Mouse (Mus musculus) CH12.LX (cell line): ENCODE measurements at regions not wholly inside any gene's neighbourhood (a gene's known extent, or its start where the extent isn't known, plus 50 kb on each side); places are given as distances from the start of the nearest gene placed in this dataset.

ENCODE experiments used
- DNase-seq: peaks from one replicate; pipeline ENCODE4 v3.0.0-alpha.2; 2013; ENCODE audit errors: extremely low read depth
- H3K27ac ChIP-seq: 2 replicates; pipeline ENCODE4 v1.5.1; 2012; ENCODE audit warnings: low read depth, mild to moderate bottlenecking, control low read depth, moderate library complexity; ENCODE audit not compliant: insufficient read depth
- H3K27me3 ChIP-seq: replicated peaks from 2 replicates; pipeline ENCODE3; 2012; ENCODE audit warnings: inconsistent platforms
- H3K36me3 ChIP-seq, 2 experiments: replicated peaks in 1 of 2; 2 replicates each; pipeline versions ENCODE3 to v1.6.1; 2012; ENCODE audit warnings: inconsistent platforms in 1 of 2, low read length in 1 of 2, mild to moderate bottlenecking in 1 of 2, mixed read lengths in 1 of 2, moderate library complexity in 1 of 2; ENCODE audit not compliant: control insufficient read depth in 1 of 2, insufficient read depth in 1 of 2
- H3K4me1 ChIP-seq, 2 experiments: 2 replicates each; pipeline ENCODE4 v1.6.1; 2012; ENCODE audit warnings: inconsistent platforms in 1 of 2, moderate library complexity in 1 of 2; ENCODE audit not compliant: insufficient read depth in 2 of 2, control insufficient read depth in 1 of 2
- H3K4me2 ChIP-seq: 2 replicates; pipeline ENCODE4 v1.6.1; 2012; ENCODE audit warnings: low read depth, mild to moderate bottlenecking, control low read depth; ENCODE audit not compliant: poor library complexity, insufficient read depth, severe bottlenecking
- H3K4me3 ChIP-seq, 3 experiments: fragments of 150-350 bp in 1 of 3; sonication (generic) in 1 of 3; replicated peaks in 1 of 3; 2 replicates each; pipeline versions ENCODE3 to v1.5.1; 2011 to 2012; ENCODE audit warnings: low read depth in 2 of 3, low read length in 2 of 3, mild to moderate bottlenecking in 2 of 3, moderate library complexity in 2 of 3, control low read depth in 1 of 3, improper control_type of control experiment in 1 of 3, inconsistent platforms in 1 of 3, mixed read lengths in 1 of 3; ENCODE audit not compliant: poor library complexity in 1 of 3
- H3K79me2 ChIP-seq: replicated peaks from 2 replicates; pipeline ENCODE4 v1.6.1; 2012; ENCODE audit warnings: mild to moderate bottlenecking, moderate library complexity; ENCODE audit not compliant: control insufficient read depth, poor library complexity, insufficient read depth, severe bottlenecking; ENCODE audit errors: extremely low read depth
- H3K9ac ChIP-seq: 2 replicates; pipeline ENCODE4 v1.6.1; 2012; ENCODE audit warnings: low read depth, mild to moderate bottlenecking, control low read depth, moderate library complexity; ENCODE audit not compliant: insufficient read depth
- H3K9me3 ChIP-seq: replicated peaks from 2 replicates; pipeline ENCODE3; 2012; ENCODE audit warnings: low read length, inconsistent platforms, mixed read lengths
- E2F4 ChIP-seq: IDR thresholded peaks from 2 replicates; pipeline ENCODE4 v1.6.1; 2011; ENCODE audit warnings: low read depth, low read length, improper control_type of control experiment; ENCODE audit not compliant: insufficient replicate concordance
- ELF1 ChIP-seq: IDR thresholded peaks from 2 replicates; pipeline ENCODE4 v1.6.1; 2014; ENCODE audit warnings: low read depth, mild to moderate bottlenecking, inconsistent platforms, low read length, improper control_type of control experiment
- HCFC1 ChIP-seq: IDR thresholded peaks from 2 replicates; pipeline ENCODE4 v1.6.1; 2012; ENCODE audit warnings: low read depth, mild to moderate bottlenecking, inconsistent platforms, low read length, improper control_type of control experiment
- IRF4 ChIP-seq: IDR thresholded peaks from 2 replicates; pipeline ENCODE4 v1.6.1; 2014; ENCODE audit warnings: low read depth, mild to moderate bottlenecking, inconsistent platforms, low read length, improper control_type of control experiment
- KAT2A ChIP-seq: IDR thresholded peaks from 2 replicates; pipeline ENCODE4 v1.6.1; 2012; ENCODE audit warnings: low read length, improper control_type of control experiment, inconsistent platforms; ENCODE audit not compliant: insufficient replicate concordance
- MAX ChIP-seq: IDR thresholded peaks from 2 replicates; pipeline ENCODE4 v1.6.1; 2011; ENCODE audit warnings: low read length, improper control_type of control experiment
- MEF2A ChIP-seq: IDR thresholded peaks from 2 replicates; pipeline ENCODE4 v1.6.1; 2014; ENCODE audit warnings: low read depth, mild to moderate bottlenecking, inconsistent platforms, low read length, improper control_type of control experiment, borderline replicate concordance
- MXI1 ChIP-seq: IDR thresholded peaks from 2 replicates; pipeline ENCODE4 v1.6.1; 2011; ENCODE audit warnings: mild to moderate bottlenecking, low read depth, low read length, improper control_type of control experiment
- POLR2AphosphoS2 ChIP-seq: IDR thresholded peaks from 2 replicates; pipeline ENCODE4 v1.6.1; 2011; ENCODE audit warnings: low read depth, low read length, improper control_type of control experiment
- RCOR1 ChIP-seq: conservative IDR thresholded peaks from 2 replicates; pipeline ENCODE4 v1.6.1; 2012; ENCODE audit warnings: low read depth, mild to moderate bottlenecking, inconsistent platforms, low read length, improper control_type of control experiment
- SIN3A ChIP-seq: IDR thresholded peaks from 2 replicates; pipeline ENCODE4 v1.6.1; 2012; ENCODE audit warnings: low read length, improper control_type of control experiment, inconsistent platforms
- TBP ChIP-seq: conservative IDR thresholded peaks from 2 replicates; pipeline ENCODE4 v1.6.1; 2011; ENCODE audit warnings: low read depth, low read length, improper control_type of control experiment
- UBTF ChIP-seq: IDR thresholded peaks from 2 replicates; pipeline ENCODE4 v1.6.1; 2012; ENCODE audit warnings: low read depth, mild to moderate bottlenecking, inconsistent platforms, low read length, improper control_type of control experiment, moderate library complexity
- USF1 ChIP-seq: IDR thresholded peaks from 2 replicates; pipeline ENCODE4 v1.6.1; 2014; ENCODE audit warnings: low read depth, mild to moderate bottlenecking, inconsistent platforms, low read length, improper control_type of control experiment
- USF2 ChIP-seq: conservative IDR thresholded peaks from 2 replicates; pipeline ENCODE4 v1.6.1; 2011; ENCODE audit warnings: low read depth, low read length, improper control_type of control experiment
- ZKSCAN1 ChIP-seq: IDR thresholded peaks from 2 replicates; pipeline ENCODE4 v1.6.1; 2012; ENCODE audit warnings: low read depth, inconsistent platforms, low read length, improper control_type of control experiment, borderline replicate concordance
- ZMIZ1 ChIP-seq: IDR thresholded peaks from 2 replicates; pipeline ENCODE4 v1.6.1; 2012; ENCODE audit warnings: low read depth, mild to moderate bottlenecking, inconsistent platforms, low read length, improper control_type of control experiment
- dilution Hi-C: fragments of 300-500 bp; cut with MboI; formaldehyde crosslinking; loops from 2 replicates; pipeline ENCODE4 v1.14.3; 2020; ENCODE audit warnings: low sequenced_read_pairs; ENCODE audit not compliant: extremely low pct_unique_long_range_greater_than_20kb, extremely low pct_ligation_motif_present
- in situ Hi-C: fragments of 300-500 bp; cut with MboI; formaldehyde crosslinking; loops from 3 replicates; pipeline ENCODE4 v1.14.3; 2019; ENCODE audit warnings: low sequenced_read_pairs, low pct_ligation_motif_present, low pct_unique_long_range_greater_than_20kb, mixed read lengths

GRCm38 (mm10) chr8:115537761-115538160 is 169.8 kb downstream of the Maf start:
- Histone ChIP-seq H3K9ac (no peak overlapping the region), H3K9me3 (no peaks in the 10 kb centered on the region), H3K27ac (no peak overlapping the region), H3K27me3 (peaks cover 74% of the 10 kb centered on the region), H3K4me1 (0 out of 4 replicates have a peak, but pooled peaks cover 0 to 3% of the 10 kb centered on the region in 2 experiments), H3K36me3 (no peaks in the 10 kb centered on the region), H3K4me2 (no peak overlapping the region), H3K4me3 (no peak overlapping the region), H3K79me2 (no peaks in the 10 kb centered on the region)
- dilution Hi-C loops: no loop called here
- no peak for TF ChIP-seq RCOR1
- TF ChIP-seq UBTF: no peak
- no peak for TF ChIP-seq USF1
- no peak for TF ChIP-seq TBP
- no peak for TF ChIP-seq POLR2AphosphoS2
- no peak for TF ChIP-seq ZKSCAN1
- TF ChIP-seq E2F4: no peak
- TF ChIP-seq HCFC1: no peak
- TF ChIP-seq KAT2A: no peak
- TF ChIP-seq MAX: no peak
- no peak for TF ChIP-seq MXI1
- TF ChIP-seq IRF4: no peak
- TF ChIP-seq MEF2A: no peak
- DNase-seq: no peak
- in situ Hi-C loops: no loop called here

GRCm38 (mm10) chr8:115536554-115537346 is 170.8 kb downstream of the Maf start:
- Histone ChIP-seq H3K4me2 (no peak overlapping the region), H3K36me3 (no peaks in the 10 kb centered on the region), H3K4me1 (no peaks in the 10 kb centered on the region), H3K4me3 (no peak overlapping the region), H3K9ac (no peak overlapping the region), H3K79me2 (no peaks in the 10 kb centered on the region), H3K27ac (no peak overlapping the region), H3K9me3 (no peaks in the 10 kb centered on the region), H3K27me3 (peaks cover 77% of the 10 kb centered on the region)
- DNase-seq: no peak
- dilution Hi-C loops (no loop called here), in situ Hi-C loops (no loop called here)
- TF ChIP-seq RCOR1 (no peak), SIN3A (no peak), ZMIZ1 (no peak), USF2 (no peak), POLR2AphosphoS2 (no peak), ELF1 (no peak)
